Mouse (Mus musculus) liver, postnatal 0 days (tissue): ENCODE data around the gene Map3k13.

ENCODE experiments used
- CTCF ChIP-seq: sonication (generic); IDR thresholded peaks from 2 replicates; pipeline ENCODE4 v1.5.1; 2016; ENCODE audit warnings: antibody characterized with exemption, low read depth
- EP300 ChIP-seq: IDR thresholded peaks from 2 replicates; pipeline ENCODE4 v1.6.1; 2016; ENCODE audit warnings: antibody characterized with exemption, low read depth, mild to moderate bottlenecking

DNA sequence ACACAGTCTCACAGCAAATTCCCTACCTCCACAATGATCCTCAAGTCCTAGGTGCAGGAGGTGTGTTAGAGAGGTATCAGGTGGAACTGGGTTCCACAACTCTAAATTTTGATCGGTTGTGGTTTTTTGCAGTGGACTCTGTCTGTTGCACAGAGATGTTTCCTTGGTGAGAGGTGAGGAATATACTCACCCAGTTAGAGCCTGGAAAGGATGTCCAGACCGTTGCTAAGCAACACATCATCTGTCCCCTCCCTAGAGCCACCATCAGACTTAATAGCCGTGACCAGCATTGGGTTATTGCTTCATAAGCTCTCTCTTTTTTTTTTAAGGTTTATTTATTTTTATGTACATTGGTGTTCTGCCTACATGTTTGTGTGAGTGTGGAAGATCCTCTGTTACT lies 83.6 kb downstream of the Map3k13 start:
- TF ChIP-seq CTCF (no peak), EP300 (no peak)
